Mouse (Mus musculus) stomach, postnatal 0 days (tissue): Measurements from ENCODE around the gene Zfp981.

Source experiments
- CTCF ChIP-seq: IDR thresholded peaks from 2 replicates; pipeline ENCODE4 v1.5.1; 2016; ENCODE audit warnings: antibody characterized with exemption, low read depth, mild to moderate bottlenecking, moderate library complexity
- EP300 ChIP-seq: optimal IDR thresholded peaks from 2 replicates; pipeline ENCODE3; 2016; ENCODE audit warnings: antibody characterized with exemption

DNA sequence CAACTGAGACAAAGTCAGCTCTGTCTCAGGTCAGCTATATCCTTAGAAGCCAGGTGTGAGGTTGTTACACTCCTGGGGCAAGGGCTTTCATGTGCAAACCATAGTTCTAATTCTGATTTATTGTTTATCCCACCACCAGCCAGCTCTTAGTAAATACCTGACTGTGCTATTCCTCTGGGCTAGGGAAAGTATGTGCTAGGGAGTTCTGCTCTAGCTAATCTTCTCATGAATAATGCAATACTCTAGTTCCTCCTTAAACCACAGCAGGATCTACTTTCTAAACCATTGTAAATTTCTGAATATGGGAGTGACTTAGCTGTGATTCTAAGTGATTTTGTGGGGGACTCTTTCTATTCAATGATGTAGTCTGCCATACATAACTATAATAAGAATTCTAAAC is 9.4 kb upstream of the Zfp981 start:
- TF ChIP-seq CTCF (no peak), EP300 (no peak)
